Mouse (Mus musculus) embryo, embryonic 11.5 days (tissue): Measurements from ENCODE around the gene Sypl.

Experiments
- DNase-seq: peaks from one replicate; pipeline ENCODE4 v3.0.0-alpha.2; 2012; ENCODE audit warnings: low read depth, low spot score

The Sypl gene

GRCm38 (mm10) chr12:32953596-32954215, at the start of gene Sypl:
TSS of gene Sypl (plus strand) at chr12:32953891.
- peak; percentile 97 for DNase-seq

DNA sequence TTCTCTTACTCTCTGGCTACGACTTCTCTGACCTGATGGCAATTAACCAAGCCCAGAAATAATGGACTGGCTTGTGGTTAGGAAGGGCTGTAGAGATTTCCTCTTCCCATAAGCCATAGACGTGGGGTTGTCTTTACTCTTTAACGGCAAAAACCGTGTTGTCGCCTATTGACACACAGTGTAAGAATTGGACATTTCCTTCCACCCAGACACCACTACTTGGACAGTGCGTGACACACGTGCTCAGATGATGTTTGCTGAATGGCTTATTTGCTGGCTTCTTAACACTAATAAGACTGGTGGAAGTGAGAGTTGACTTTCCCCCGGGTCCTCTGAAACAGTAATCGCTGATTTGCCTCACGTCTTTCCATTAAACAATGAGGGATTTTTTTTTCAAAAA, 44.0 kb upstream of the Sypl start:
- DNase-seq, result no peak

DNA sequence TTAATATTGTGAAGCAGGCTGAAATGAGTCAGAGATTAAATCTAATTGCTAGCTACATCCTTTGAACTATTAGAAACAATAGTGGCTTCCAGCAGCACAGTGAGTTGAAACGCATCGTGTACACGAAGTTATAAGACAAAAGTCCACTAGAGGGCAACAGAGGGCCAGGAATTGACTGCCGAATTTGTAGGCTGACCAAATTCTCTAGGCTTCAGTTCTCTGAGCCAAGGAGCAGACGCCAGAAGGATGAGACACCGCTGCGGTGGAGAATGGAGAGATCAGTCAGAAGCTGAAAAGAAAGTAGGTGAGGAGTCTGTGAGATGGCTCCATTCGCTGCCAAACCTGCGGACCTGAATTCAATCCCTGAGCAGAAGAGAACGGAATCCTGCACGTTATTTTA, 43.6 kb upstream of the Sypl start:
- DNase-seq, result peak; percentile 81

- DNase-seq, result peak; percentile 57
Observed at GRCm38 (mm10) chr12:32910560-32911194, 43.0 kb upstream of the Sypl start.

- DNase-seq, result no peak
Observed at GRCm38 (mm10) chr12:32911569-32911968, 42.1 kb upstream of the Sypl start.

DNA sequence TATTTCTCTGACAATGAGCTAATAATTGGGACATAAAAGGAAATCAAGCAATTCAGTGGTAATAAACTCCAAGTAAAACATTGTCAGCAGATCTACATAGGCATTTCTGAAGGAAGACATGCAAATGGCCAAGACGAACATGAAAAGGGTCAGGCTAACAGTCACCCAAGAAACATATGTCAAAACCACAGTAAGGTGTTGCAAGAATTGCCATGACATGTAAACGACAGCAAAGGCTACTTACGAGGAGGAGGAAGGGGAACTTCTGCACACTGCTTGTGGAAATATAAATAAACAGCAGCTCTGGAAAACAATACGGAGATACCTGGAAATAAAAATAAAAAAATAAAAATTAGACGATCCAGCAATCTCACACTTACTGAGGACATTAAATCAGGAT, 40.9 kb upstream of the Sypl start:
- DNase-seq, result no peak

GRCm38 (mm10) chr12:32918683-32919082, 35.0 kb upstream of the Sypl start:
- DNase-seq, result no peak

DNA sequence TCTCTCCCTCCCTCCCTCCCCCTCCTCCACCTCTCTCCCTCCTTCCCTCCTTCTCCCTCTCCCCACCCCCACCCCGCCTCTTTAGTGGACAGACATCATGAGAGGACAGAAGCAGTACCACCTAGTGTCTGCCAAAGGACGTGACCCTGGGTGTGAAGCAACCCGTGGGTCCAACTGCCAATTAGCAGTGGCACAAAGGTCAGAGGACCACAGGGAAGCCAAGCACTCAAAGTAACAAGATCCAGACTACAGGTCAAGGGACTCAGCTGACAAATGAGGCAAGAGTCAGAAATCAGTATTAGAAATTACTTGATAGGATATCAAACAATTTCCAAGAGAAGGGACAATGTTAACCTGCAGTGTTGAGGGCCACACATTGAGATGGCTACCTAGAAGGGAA, 34.6 kb upstream of the Sypl start:
- DNase-seq, result no peak

DNA sequence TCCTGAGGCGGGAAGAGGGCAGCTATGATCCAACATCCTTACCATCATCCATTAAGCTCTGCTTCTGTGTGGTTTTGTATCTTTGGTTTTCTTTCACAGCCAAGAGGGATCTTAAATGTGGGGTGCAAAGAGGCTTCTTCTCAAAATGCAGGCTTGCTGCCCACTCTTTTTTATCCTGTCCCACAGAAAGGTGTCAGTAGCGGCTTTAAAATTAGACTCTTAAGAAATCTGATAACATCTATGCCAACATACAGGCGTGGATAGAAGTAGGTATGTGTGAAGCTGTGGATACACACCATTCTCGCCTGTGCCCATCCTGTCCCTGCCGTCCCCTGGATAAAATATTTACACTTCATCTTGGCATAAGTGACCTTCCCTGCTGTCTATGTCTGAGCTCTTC, 34.2 kb upstream of the Sypl start:
- DNase-seq, result no peak

- DNase-seq, result no peak
Observed at GRCm38 (mm10) chr12:32920185-32920788, 33.4 kb upstream of the Sypl start.

GRCm38 (mm10) chr12:32921071-32921470, 32.6 kb upstream of the Sypl start:
- DNase-seq, result no peak

DNA sequence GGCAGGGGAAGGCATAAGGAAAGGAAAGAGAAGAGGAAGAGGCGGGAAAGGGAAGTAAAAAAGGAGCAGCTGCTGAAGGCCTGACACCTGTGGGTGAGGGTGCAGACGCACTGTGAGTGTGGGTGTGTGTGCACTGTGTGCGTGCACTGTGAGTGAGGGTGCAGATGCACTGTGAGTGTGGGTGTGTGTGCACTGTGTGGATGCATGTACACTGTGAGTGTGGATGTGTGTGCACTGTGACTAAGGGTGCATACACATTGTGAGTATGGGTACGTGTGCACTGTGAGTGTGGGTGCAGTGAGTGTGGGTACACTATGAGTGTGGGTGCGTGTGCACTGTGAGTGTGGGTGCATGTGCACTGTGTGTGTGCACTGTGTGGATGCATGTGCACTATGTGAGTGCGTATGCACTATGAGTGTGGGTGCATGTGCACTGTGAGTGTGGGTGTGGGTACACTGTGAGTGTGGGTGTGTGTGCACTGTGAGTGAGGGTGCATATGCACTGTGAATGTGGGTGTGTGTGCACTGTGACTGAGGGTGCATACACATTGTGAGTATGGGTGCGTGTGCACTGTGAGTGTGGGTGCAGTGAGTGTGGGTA, 32.1 kb upstream of the Sypl start:
- DNase-seq, result no peak

GRCm38 (mm10) chr12:32924245-32924644, 29.4 kb upstream of the Sypl start:
- DNase-seq, result no peak

DNA sequence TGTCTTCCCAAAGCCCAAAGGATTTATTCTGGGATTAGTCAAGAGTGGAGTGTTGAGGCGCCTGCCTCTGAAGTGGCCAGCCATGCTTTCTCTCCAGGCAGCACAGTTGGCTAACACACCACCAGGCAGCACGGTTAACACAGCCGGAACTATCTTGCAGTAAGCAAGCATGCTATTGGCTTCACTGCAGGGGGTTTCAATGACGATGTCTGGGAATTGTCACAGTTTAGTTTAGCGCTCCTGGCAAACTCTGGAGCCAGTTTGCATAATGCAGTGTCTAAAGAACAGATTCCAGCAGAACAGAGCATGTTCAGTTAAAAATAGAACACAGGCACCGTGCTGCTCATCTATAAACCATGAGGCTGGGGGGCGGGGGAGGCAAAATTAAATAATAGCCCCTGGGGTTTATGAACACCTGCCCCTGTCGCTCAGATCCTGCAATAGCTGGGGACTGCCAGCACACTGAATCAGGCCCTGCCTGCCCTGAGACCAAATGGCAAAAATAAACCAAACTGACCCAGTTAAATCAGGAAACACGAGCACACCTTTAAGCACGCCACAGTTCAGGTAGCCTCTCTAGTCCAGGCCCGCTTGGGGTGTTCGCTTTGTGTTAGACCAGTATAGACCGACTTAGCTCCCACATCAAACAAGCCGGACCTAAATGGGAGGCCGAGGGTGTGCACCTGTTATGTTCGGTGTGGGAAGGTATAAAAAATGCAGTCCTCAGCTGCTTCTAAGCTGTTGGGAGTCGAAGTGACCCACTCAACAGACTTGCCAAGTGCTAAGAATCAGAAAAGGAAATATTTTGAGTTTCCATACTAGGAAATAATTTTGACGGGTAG, 27.1 kb upstream of the Sypl start:
- DNase-seq, result no peak

DNA sequence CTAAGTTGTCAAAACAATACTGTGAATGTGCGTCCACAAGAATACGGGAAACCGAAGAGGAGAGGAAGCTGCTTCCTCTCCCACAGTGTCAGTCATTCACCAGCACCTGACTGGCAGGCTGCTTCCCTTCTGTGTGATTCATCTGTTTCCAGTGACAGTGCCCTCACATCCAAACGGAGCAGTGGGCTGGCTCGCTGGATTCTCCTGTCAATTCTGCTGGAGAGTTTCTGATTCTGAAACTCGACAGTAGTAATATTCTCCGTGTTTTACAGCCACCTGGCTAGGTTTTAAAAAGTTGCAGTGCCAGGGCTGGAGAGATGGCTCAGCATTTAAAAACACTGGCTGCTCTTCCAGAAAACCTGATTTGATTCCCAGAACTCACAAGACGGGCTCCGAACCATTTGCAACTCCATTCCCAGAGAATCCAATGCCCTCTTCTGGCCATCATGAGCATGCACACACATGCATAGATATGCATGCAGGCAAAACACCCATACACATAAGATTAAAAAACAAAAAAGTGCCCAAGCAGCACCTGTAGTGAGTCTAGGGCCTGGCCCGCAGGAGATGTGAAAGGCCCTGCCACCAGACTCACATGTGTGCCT, 26.4 kb upstream of the Sypl start:
- DNase-seq, result no peak

DNA sequence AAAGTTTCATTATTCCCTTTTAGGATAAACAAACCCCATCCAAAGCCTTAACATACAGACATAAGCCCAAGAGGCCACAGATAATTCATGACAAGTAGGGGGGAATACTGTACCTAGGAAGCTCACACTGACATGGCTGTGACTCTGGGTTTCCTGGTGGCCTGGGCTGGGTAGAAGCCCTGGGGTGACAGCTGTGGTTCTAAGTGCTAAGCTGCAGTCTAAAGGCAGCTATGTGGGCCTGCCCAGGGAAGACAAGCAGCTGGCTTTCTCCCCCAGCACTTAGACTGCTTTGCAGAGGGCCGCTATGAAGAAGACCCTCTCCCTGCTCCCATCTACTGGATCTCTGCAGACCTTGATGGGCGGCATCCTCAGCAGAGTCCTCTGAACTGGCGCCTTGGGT, 25.5 kb upstream of the Sypl start:
- no peak for DNase-seq

- no peak for DNase-seq
Observed at GRCm38 (mm10) chr12:32929831-32930513, 23.7 kb upstream of the Sypl start.

GRCm38 (mm10) chr12:32930566-32930965, 23.1 kb upstream of the Sypl start:
- no peak for DNase-seq

GRCm38 (mm10) chr12:32936246-32936946, 17.3 kb upstream of the Sypl start:
- DNase-seq, result no peak

DNA sequence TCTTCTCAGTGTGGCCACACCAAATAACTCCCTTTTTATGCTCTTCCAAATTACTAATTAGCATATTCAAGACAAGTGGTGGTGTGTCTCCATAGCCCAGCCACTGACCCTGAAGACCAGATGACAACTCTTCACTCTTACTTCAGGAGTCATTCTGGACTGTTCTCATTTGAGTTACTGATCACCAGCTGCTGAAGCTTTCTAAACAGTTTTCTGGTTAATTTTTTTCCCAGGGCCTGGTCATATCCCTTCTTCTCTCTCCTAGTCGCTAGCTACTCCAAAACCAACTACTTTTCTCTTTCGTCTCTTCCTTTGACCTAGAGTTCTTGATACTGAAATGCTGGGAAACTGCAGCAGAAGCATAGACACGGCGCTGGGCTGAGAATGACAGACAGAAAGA, 12.6 kb upstream of the Sypl start:
- DNase-seq, result no peak
